Mouse (Mus musculus): ENCODE measurements around the gene Sclt1.

DNA sequence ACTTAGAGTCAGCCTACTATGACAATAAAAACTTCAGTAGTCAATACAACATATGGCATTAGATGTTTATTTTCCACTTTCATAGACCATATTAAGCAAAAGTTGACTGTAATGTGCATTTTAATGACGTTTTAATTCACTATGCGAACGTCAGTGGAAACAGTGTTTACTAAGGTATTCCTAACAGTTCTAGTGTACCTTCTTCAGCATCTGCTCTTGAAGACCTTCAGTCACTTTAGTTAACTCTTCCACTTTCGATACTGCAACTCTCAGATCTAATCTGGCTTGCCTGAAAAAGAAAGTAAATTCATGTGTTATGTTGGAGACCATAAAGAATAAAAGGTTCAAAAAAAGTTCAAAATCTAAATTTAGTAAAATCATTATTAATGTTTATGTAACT, 60.2 kb downstream of the Sclt1 start:
- no peak for TF ChIP-seq HCFC1 (IDR thresholded peaks at IDR 0.05; ENCODE audit: borderline replicate concordance, insufficient read depth, low read length)
- no peak for TF ChIP-seq ZC3H11A (IDR thresholded peaks at IDR 0.05; ENCODE audit: borderline replicate concordance, low read depth, low read length)
- TF ChIP-seq ZNF384 (IDR thresholded peaks at IDR 0.05; ENCODE audit: low read depth, low read length): no peak
- TF ChIP-seq CHD2 (IDR thresholded peaks at IDR 0.05; ENCODE audit: low read depth, low read length): no peak
- no peak for TF ChIP-seq MAFK (IDR thresholded peaks at IDR 0.05; ENCODE audit: insufficient read depth, low read depth, low read length)

Measured in ES-E14 (cell line).